Mouse (Mus musculus) liver, embryonic 11.5 days (tissue): Measurements from ENCODE around the gene Poldip2. TPM values are rescaled to one million over a fixed set of nuclear protein-coding genes. Genes with fewer than 3 reads are reported as not detected.

ENCODE experiments used
- ATAC-seq: fragments of 200-750 bp; cut with Nextera tagmentation; replicated peaks from 2 replicates; pipeline ENCODE4 v1.8.0; 2017; ENCODE audit warnings: moderate number of reproducible peaks, mild to moderate bottlenecking, moderate TSS enrichment, moderate library complexity; ENCODE audit not compliant: low FRiP score
- DNase-seq: peaks from one replicate; pipeline ENCODE4 v3.0.0-alpha.2; 2017; ENCODE audit warnings: low spot score
- H3K27ac ChIP-seq: fragments of 300-500 bp; sonication (generic); 2 replicates; pipeline ENCODE4 v1.5.1; 2014; ENCODE audit warnings: mild to moderate bottlenecking, low read depth, low read length, control low read depth
- H3K27me3 ChIP-seq: fragments of 300-500 bp; sonication (generic); replicated peaks from 2 replicates; pipeline ENCODE4 v1.6.1; 2014; ENCODE audit warnings: low read length, mixed read lengths; ENCODE audit not compliant: control insufficient read depth, insufficient read depth
- H3K36me3 ChIP-seq: fragments of 300-500 bp; sonication (generic); 2 replicates; pipeline ENCODE4 v1.6.1; 2014; ENCODE audit warnings: mild to moderate bottlenecking, low read length, moderate library complexity, mixed read lengths; ENCODE audit not compliant: control insufficient read depth, insufficient read depth
- H3K4me1 ChIP-seq: fragments of 300-500 bp; sonication (generic); replicated peaks from 2 replicates; pipeline ENCODE4 v1.6.1; 2014; ENCODE audit warnings: low read length, mixed read lengths; ENCODE audit not compliant: control insufficient read depth, insufficient read depth
- H3K4me2 ChIP-seq: fragments of 300-500 bp; sonication (generic); 2 replicates; pipeline ENCODE4 v1.6.1; 2014; ENCODE audit warnings: mild to moderate bottlenecking, control low read depth, moderate library complexity
- H3K4me3 ChIP-seq: fragments of 300-500 bp; sonication (generic); 2 replicates; pipeline ENCODE4 v1.5.1; 2014; ENCODE audit warnings: low read depth, low read length, control low read depth
- H3K9ac ChIP-seq: fragments of 300-500 bp; sonication (generic); 2 replicates; pipeline ENCODE4 v1.6.1; 2014; ENCODE audit warnings: low read depth, low read length, control low read depth
- H3K9me3 ChIP-seq: fragments of 300-500 bp; sonication (generic); 2 replicates; pipeline ENCODE4 v1.6.1; 2016; ENCODE audit warnings: low read length, inconsistent platforms, mixed read lengths; ENCODE audit not compliant: control insufficient read depth
- WGBS: fragments of 180-500 bp; shearing (Covaris S2); extraction: QIAGEN DNeasy Blood & Tissue Kit; methylation state at CpG from one replicate; pipeline ENCODE4 v1.1.7; 2014; 5-methylcytosine and 5-hydroxymethylcytosine counted together
- polyA plus RNA-seq: library from polyadenylated mRNA; unstranded; fragments of >200 nt; fragmentation: Nextera tagmentation; extraction: Ambion mirVana; gene quantifications from 2 replicates; pipeline ENCODE4 v1.2.1, GENCODE M21; 2014

Poldip2 gene
- polyA plus RNA-seq, 1 experiment from 2014 or later = 151 TPM

- Histone ChIP-seq H3K9ac (no peak overlapping the region), H3K36me3 (peaks cover 15% of the 10 kb centered on the region), H3K27me3 (no peaks in the 10 kb centered on the region), H3K27ac (no peak overlapping the region), H3K4me2 (no peak overlapping the region), H3K4me1 (peaks cover 20% of the 10 kb centered on the region), H3K4me3 (no peak overlapping the region), H3K9me3 (no peaks in the 10 kb centered on the region)
- DNase-seq (no peak), ATAC-seq (no peak; the same call in 1 of the 2 replicates)
- 53% methylated on average over 8 of the region's 8 CpGs for WGBS
These were observed 33.2 kb downstream of the Poldip2 start for GRCm38 (mm10) chr11:78545181-78545580.

- peak overlapping the region; percentile 81 for H3K4me2 ChIP-seq
- H3K4me3 ChIP-seq = no peak overlapping the region
- H3K9me3 ChIP-seq = no peaks in the 10 kb centered on the region
- no peak overlapping the region for H3K27ac ChIP-seq
- 68% methylated on average over 2 of the region's 2 CpGs for WGBS
- peaks cover 20% of the 10 kb centered on the region for H3K4me1 ChIP-seq
- peaks cover 6% of the 10 kb centered on the region; the same call in 1 of the 2 replicates for H3K36me3 ChIP-seq
- ATAC-seq (no peak), DNase-seq (no peak)
- no peak overlapping the region for H3K9ac ChIP-seq
- no peaks in the 10 kb centered on the region for H3K27me3 ChIP-seq
These were observed 35.9 kb downstream of the Poldip2 start for GRCm38 (mm10) chr11:78547718-78548460.

GRCm38 (mm10) chr11:78549491-78549987 lies 37.5 kb downstream of the Poldip2 start:
- Histone ChIP-seq H3K36me3 (no peaks in the 10 kb centered on the region), H3K27ac (peak overlapping the region; percentile 85), H3K9ac (peak overlapping the region; percentile 76), H3K4me2 (peak overlapping the region; percentile 81), H3K4me1 (peaks cover 20% of the 10 kb centered on the region), H3K4me3 (peak overlapping the region; percentile 76), H3K9me3 (no peaks in the 10 kb centered on the region), H3K27me3 (no peaks in the 10 kb centered on the region)
- ATAC-seq = no peak
- DNase-seq = no peak
- 4% methylated on average over 5 of the region's 5 CpGs for WGBS

GRCm38 (mm10) chr11:78550168-78551058 lies 38.4 kb downstream of the Poldip2 start, which contains the start of gene Tmem97:
Tmem97 (minus strand) TSS chr11:78550777.
- peak within 1 kb of the TSS; percentile 76 for H3K4me3 ChIP-seq
- peak within 1 kb of the TSS; percentile 76 for H3K9ac ChIP-seq
- WGBS = under 1% methylated on average over 60 of the region's 60 CpGs
- peak within 1 kb of the TSS; percentile 81 for H3K4me2 ChIP-seq
- peak; percentile 100 for ATAC-seq
- peak within 1 kb of the TSS; percentile 85 for H3K27ac ChIP-seq
- H3K27me3 ChIP-seq = no peaks in the 10 kb centered on the region
- DNase-seq = peak; percentile 92
- H3K9me3 ChIP-seq = no peaks in the 10 kb centered on the region
- no peaks in the 10 kb centered on the region for H3K36me3 ChIP-seq
- H3K4me1 ChIP-seq = peaks cover 16% of the 10 kb centered on the region

GRCm38 (mm10) chr11:78551059-78551398 lies 39.0 kb downstream of the Poldip2 start:
- Histone ChIP-seq H3K4me1 (peaks cover 21% of the 10 kb centered on the region), H3K4me2 (peak overlapping the region; percentile 81), H3K4me3 (peak overlapping the region; percentile 76), H3K27me3 (no peaks in the 10 kb centered on the region), H3K9me3 (no peaks in the 10 kb centered on the region), H3K36me3 (no peaks in the 10 kb centered on the region), H3K9ac (peak overlapping the region; percentile 56), H3K27ac (0 out of 2 replicates have a peak overlapping the region, but pooled peaks have one; percentile 2)
- ATAC-seq (peak; percentile 11), DNase-seq (no peak)
- WGBS = 33% methylated on average over 6 of the region's 6 CpGs

DNA sequence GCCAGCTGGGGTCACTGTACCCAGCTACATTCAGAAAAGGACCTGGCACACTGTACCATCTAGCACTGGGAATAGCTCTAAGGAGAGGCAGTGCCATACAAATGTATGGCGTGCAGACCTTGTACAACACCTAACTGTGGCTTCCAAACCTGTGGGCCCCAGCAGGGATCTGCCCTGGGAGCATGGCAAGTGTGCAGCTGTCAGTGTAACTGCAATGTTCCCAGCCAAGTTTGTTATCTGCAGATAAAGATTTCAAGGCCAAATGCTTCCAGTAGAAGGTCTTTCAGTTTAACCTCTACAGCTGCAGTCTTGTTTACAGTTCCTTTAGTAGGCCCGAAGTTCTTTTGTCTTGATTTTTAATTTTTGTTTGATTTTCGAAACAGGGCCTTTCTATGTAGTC lies 43.6 kb downstream of the Poldip2 start:
- Histone ChIP-seq H3K4me3 (no peak overlapping the region), H3K27ac (no peak overlapping the region), H3K27me3 (no peaks in the 10 kb centered on the region), H3K36me3 (no peaks in the 10 kb centered on the region), H3K4me1 (peaks cover 6% of the 10 kb centered on the region), H3K4me2 (no peak overlapping the region), H3K9ac (peak overlapping the region; percentile 16; the same call in 1 of the 2 replicates), H3K9me3 (no peaks in the 10 kb centered on the region)
- 60% methylated on average over 3 of the region's 3 CpGs for WGBS
- DNase-seq (no peak), ATAC-seq (no peak)

DNA sequence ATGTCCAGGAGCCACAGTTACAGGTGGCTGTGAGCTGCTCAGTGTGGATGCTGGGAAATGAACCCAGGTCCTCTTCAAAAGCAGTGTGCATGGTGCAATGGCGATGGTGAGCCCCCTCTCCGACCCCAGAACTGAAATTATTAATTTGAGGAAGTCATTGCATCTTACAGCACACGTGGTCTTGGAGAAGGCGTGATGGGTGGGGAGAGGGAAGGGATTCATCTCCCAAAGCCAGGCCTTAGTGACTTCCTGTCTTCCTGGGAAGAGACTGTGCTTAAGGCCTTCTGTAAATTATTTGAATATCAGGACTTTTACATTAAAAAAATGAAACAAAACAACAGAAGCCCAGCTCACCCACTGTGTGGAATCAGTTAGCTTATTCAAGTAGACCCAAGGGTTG lies 44.1 kb downstream of the Poldip2 start:
- DNase-seq = no peak
- Histone ChIP-seq H3K9ac (no peak overlapping the region), H3K4me1 (peaks cover 6% of the 10 kb centered on the region), H3K9me3 (no peaks in the 10 kb centered on the region), H3K27ac (no peak overlapping the region), H3K4me3 (no peak overlapping the region), H3K27me3 (no peaks in the 10 kb centered on the region), H3K36me3 (no peaks in the 10 kb centered on the region), H3K4me2 (no peak overlapping the region)
- no peak for ATAC-seq
- WGBS = 69% methylated on average over 4 of the region's 4 CpGs

DNA sequence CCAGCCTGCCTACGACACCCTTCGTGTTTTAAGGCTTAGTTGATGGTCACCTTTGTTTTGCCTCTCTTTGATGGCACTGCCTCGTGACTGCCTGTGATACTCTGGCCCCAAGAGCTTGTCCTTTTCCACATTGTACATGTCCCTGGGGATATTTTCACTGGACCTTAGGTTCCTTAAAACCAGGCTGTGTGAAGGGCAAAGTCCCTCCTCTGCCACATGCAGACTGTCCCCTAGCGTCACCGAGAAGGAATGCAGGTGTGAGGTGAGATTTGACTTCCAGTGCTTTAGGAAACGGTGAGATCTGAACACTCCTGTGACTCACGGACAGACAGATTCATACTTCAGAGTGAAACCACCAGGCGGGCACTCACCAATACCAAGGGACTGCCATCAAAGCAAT lies 45.2 kb downstream of the Poldip2 start:
- no peaks in the 10 kb centered on the region for H3K27me3 ChIP-seq
- WGBS = 58% methylated on average over 8 of the region's 8 CpGs
- ATAC-seq (no peak), DNase-seq (no peak)
- peaks cover 6% of the 10 kb centered on the region for H3K4me1 ChIP-seq
- H3K9me3 ChIP-seq = no peaks in the 10 kb centered on the region
- no peak overlapping the region for H3K4me3 ChIP-seq
- no peak overlapping the region for H3K4me2 ChIP-seq
- no peak overlapping the region for H3K27ac ChIP-seq
- H3K9ac ChIP-seq = no peak overlapping the region
- H3K36me3 ChIP-seq = no peaks in the 10 kb centered on the region
